Mouse (Mus musculus) c-Kit-positive CD71-negative TER-119-negative erythroid progenitor cells, embryonic 14.5 days (primary cell): ENCODE data around the gene Snx17.
A peak's percentile ranks its signal among the peaks of the same experiment; 100 is the strongest.

ENCODE experiments used
- DNase-seq: peaks from one replicate; pipeline ENCODE4 v3.0.0-alpha.2; 2013; ENCODE audit warnings: low read depth

Snx17 gene

DNA sequence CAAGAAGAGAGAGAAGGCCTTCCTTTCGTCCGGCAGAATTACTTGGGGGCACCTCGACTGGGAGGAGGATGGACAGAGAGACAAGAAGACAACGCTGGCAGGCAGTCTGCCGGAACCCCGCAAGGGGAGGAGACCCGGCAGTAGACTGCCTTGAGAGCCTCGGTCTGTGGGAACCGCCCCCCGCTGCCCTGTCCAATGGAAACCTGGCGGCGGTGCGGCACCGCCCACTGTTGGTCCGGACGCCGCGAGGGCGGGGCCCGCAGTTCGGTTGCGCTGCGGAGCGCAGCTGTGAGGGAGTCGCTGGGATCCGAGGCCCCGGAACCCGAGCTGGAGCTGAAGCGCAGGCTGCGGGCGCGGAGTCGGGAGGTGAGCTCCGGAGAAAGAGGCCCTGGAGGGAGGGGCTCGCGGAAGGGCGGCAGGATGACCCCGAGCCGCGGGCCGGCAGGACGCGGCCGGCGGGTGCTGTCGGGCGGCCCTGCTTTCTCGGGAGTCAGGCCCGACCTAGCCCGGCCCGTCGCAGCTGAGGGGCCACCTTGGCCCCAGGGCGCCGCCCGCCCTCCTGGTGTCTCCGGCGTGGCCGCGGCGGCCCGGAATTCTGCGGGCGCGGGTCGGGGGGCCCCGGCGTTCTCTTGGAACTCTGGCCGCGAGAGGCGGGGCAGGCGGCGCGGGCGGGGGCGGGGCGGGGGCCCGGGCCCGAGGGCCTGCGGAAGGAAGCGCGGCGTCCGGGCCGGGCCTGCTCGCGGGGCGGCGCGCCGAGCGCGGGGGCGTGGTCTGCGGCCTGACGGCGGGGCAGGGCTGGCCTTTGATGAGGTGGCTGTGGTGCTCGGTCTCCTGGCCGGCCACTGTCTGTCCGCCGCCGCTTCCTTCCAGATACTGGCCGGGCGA, 47.9 kb downstream of the Snx17 start, which contains the start of the genes Nrbp1 and Gm9970:
TSS of gene Nrbp1 (plus strand) at position 228 of the 885 bp plus-strand sequence.
TSS of gene Gm9970 (minus strand) at position 596 of the 885 bp plus-strand sequence.
- peak; percentile 90 for DNase-seq

DNA sequence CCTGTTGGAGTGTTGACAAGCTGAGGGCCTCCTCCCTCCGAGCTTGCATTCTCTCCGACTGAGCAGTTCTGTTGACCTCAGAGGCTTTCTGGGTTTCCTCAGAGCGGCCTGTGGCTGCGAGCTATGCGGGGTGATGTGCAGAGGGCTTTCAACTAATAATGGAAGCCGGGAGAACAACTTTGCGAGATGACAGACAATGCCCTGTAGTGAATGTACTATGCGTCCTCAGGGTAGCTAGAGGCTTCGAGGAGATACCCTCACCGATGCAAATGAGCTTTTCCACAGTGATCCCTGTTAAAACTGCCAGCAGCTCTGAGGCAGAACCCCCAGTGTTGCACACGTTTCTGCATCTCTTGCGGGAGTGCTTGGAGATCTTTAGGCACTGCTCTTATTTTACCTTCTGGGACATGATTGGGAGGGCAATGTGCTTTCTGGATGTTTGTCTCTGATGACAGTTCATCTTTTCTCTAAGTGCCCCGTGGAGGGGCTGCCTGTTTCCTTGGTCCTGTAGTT, 48.6 kb downstream of the Snx17 start:
- DNase-seq, result no peak

DNA sequence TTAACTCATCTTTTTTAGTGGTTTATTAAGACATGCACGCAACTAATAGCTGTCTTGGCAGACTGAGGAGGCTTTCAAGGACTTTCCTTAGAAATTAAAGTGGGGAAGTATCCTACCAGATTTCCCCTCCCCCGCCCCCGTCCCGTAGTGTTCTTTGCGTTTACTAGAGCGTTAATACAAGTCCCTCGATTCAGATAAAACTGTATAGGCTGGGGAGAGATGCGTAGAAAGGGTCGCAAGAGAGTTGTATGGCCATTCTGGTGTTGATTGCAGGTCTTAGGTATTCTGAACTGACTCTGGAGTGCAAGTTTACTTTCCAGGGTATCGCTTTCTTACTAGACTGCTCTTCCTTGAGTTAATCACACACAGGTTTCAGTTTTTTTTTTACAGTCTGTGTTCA, 49.2 kb downstream of the Snx17 start:
- no peak for DNase-seq
